Mouse (Mus musculus) liver, embryonic 15.5 days (tissue): ENCODE measurements around the gene Ogfod2. TPM values are rescaled to one million over a fixed set of nuclear protein-coding genes. Genes with fewer than 3 reads are reported as not detected.

Source experiments
- ATAC-seq: fragments of 200-750 bp; cut with Nextera tagmentation; 2 replicates; pipeline ENCODE4 v1.8.0; 2017; ENCODE audit warnings: moderate number of reproducible peaks, mild to moderate bottlenecking, moderate library complexity; ENCODE audit not compliant: insufficient read depth
- H3K27ac ChIP-seq: fragments of 300-500 bp; sonication (generic); replicated peaks from 2 replicates; pipeline ENCODE4 v1.5.1; 2015; ENCODE audit warnings: mild to moderate bottlenecking, inconsistent platforms
- H3K27me3 ChIP-seq: fragments of 300-500 bp; sonication (generic); 2 replicates; pipeline ENCODE4 v1.6.1; 2015; ENCODE audit warnings: mild to moderate bottlenecking, inconsistent platforms
- H3K36me3 ChIP-seq: fragments of 300-500 bp; sonication (generic); replicated peaks from 2 replicates; pipeline ENCODE4 v1.6.1; 2015; ENCODE audit warnings: moderate library complexity, mild to moderate bottlenecking, inconsistent platforms
- H3K4me1 ChIP-seq: fragments of 300-500 bp; sonication (generic); replicated peaks from 2 replicates; pipeline ENCODE4 v1.6.1; 2015; ENCODE audit warnings: inconsistent platforms
- H3K4me2 ChIP-seq: fragments of 300-500 bp; sonication (generic); 2 replicates; pipeline ENCODE4 v1.6.1; 2015; ENCODE audit warnings: moderate library complexity, mild to moderate bottlenecking, inconsistent platforms
- H3K4me3 ChIP-seq: fragments of 300-500 bp; sonication (generic); replicated peaks from 2 replicates; pipeline ENCODE4 v1.5.1; 2015; ENCODE audit warnings: mild to moderate bottlenecking, inconsistent platforms
- H3K9ac ChIP-seq: fragments of 300-500 bp; sonication (generic); 2 replicates; pipeline ENCODE4 v1.6.1; 2015; ENCODE audit warnings: moderate library complexity, mild to moderate bottlenecking, inconsistent platforms
- H3K9me3 ChIP-seq: fragments of 300-500 bp; sonication (generic); replicated peaks from 2 replicates; pipeline ENCODE4 v1.6.1; 2016; ENCODE audit warnings: inconsistent platforms
- WGBS: fragments of 180-500 bp; shearing (Covaris S2); methylation state at CpG from one replicate; pipeline ENCODE4 v1.1.7; 2015; ENCODE audit warnings: mixed read lengths; ENCODE audit not compliant: insufficient replicate concordance; 5-methylcytosine and 5-hydroxymethylcytosine counted together
- polyA plus RNA-seq: library from polyadenylated mRNA; unstranded; fragments of >200 nt; fragmentation: Nextera tagmentation; extraction: Ambion mirVana; gene quantifications from 2 replicates; pipeline ENCODE4 v1.2.1, GENCODE M21; 2015

Gene Ogfod2
- polyA plus RNA-seq, 1 experiment from 2014 or later, result 14.2 TPM

GRCm38 (mm10) chr5:124115531-124115930 is 3.4 kb downstream of the Ogfod2 start:
- peak overlapping the region; percentile 96 for H3K4me3 ChIP-seq
- H3K4me1 ChIP-seq, result peaks cover 75% of the 10 kb centered on the region
- H3K9me3 ChIP-seq, result no peaks in the 10 kb centered on the region
- ATAC-seq, result no peak
- peak overlapping the region; percentile 82 for H3K4me2 ChIP-seq
- H3K27ac ChIP-seq, result peak overlapping the region; percentile 83
- H3K27me3 ChIP-seq, result no peaks in the 10 kb centered on the region
- WGBS, result 22% methylated on average over 7 of the region's 7 CpGs
- peak overlapping the region; percentile 94 for H3K9ac ChIP-seq
- H3K36me3 ChIP-seq, result peaks cover 40% of the 10 kb centered on the region

- H3K9ac ChIP-seq, result peak within 1 kb of the TSS; percentile 94
- no peaks in the 10 kb centered on the region for H3K9me3 ChIP-seq
- H3K36me3 ChIP-seq, result peaks cover 47% of the 10 kb centered on the region
- H3K27ac ChIP-seq, result peak within 1 kb of the TSS; percentile 83
- peaks cover 70% of the 10 kb centered on the region for H3K4me1 ChIP-seq
- WGBS, result 1% methylated on average over 64 of the region's 64 CpGs
- peak within 1 kb of the TSS; percentile 82 for H3K4me2 ChIP-seq
- H3K27me3 ChIP-seq, result no peaks in the 10 kb centered on the region
- ATAC-seq, result no peak
- peak within 1 kb of the TSS; percentile 96 for H3K4me3 ChIP-seq
These were observed 4.1 kb downstream of the Ogfod2 start, which contains the start of gene Arl6ip4 for GRCm38 (mm10) chr5:124115990-124116845. TSS of gene Arl6ip4 (plus strand) at chr5:124116089.

DNA sequence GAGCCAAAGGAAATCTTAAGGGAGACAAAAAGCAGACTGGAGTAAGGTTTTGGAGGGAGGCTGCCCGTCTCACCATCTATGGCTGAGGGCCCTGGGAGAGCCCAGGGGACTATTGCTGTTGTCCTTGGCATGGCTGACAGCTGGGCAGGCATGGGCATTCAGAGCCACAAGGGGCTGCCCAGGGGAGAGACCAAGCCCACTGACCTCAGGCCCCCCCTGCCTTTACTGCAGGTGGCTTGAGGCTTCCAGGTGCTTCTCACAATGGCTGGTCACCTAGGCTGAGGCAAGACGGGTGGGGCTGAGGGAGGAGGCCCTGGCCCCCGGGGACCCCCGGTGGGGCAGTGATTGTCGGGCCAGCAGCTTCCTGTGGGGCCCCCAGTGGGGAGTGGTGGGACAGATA is 7.1 kb downstream of the Ogfod2 start:
- Histone ChIP-seq H3K36me3 (peaks cover 57% of the 10 kb centered on the region), H3K9me3 (no peaks in the 10 kb centered on the region), H3K4me1 (peaks cover 47% of the 10 kb centered on the region), H3K27ac (no peak overlapping the region), H3K4me3 (no peak overlapping the region), H3K4me2 (no peak overlapping the region), H3K27me3 (no peaks in the 10 kb centered on the region), H3K9ac (no peak overlapping the region)
- no peak for ATAC-seq
- 46% methylated on average over 5 of the region's 5 CpGs for WGBS

- no peak overlapping the region for H3K27ac ChIP-seq
- 88% methylated on average over 18 of the region's 18 CpGs for WGBS
- H3K4me1 ChIP-seq, result peaks cover 19% of the 10 kb centered on the region
- no peak for ATAC-seq
- no peaks in the 10 kb centered on the region for H3K9me3 ChIP-seq
- H3K9ac ChIP-seq, result no peak overlapping the region
- H3K27me3 ChIP-seq, result no peaks in the 10 kb centered on the region
- H3K4me3 ChIP-seq, result no peak overlapping the region
- peaks cover 52% of the 10 kb centered on the region for H3K36me3 ChIP-seq
- H3K4me2 ChIP-seq, result no peak overlapping the region
These were observed 10.3 kb downstream of the Ogfod2 start for GRCm38 (mm10) chr5:124122357-124122756.

- ATAC-seq, result no peak
- Histone ChIP-seq H3K27ac (no peak overlapping the region), H3K4me1 (no peaks in the 10 kb centered on the region), H3K36me3 (peaks cover 32% of the 10 kb centered on the region), H3K4me3 (no peak overlapping the region), H3K4me2 (no peak overlapping the region), H3K9me3 (no peaks in the 10 kb centered on the region), H3K27me3 (no peaks in the 10 kb centered on the region), H3K9ac (no peak overlapping the region)
- WGBS, result 76% methylated on average over 11 of the region's 11 CpGs
These were observed 13.0 kb downstream of the Ogfod2 start for GRCm38 (mm10) chr5:124125093-124125492.

DNA sequence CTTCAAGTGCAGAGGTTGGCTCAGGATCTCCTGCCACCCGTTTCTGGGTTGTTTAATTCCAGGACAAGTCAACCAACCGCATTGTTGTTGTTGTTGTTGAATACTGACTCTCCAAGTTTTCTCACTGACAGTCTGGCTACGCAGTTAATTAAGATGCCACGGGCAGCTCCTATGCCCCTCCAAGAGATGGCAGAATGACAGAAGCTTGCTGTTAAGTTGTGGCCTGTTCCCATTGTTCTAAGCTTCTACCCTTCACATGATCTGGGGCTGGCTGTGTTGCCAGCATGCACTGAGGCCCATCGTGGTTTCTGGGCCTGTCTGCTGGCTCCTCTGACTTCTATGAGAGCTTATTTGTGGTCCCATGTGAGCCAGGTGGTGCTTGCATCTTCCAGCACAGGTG is 22.2 kb downstream of the Ogfod2 start:
- Histone ChIP-seq H3K27ac (no peak overlapping the region), H3K4me2 (no peak overlapping the region), H3K27me3 (no peaks in the 10 kb centered on the region), H3K9ac (no peak overlapping the region), H3K36me3 (peaks cover 28% of the 10 kb centered on the region), H3K9me3 (no peaks in the 10 kb centered on the region), H3K4me3 (no peak overlapping the region), H3K4me1 (0 out of 2 replicates have a peak, but pooled peaks cover 6% of the 10 kb centered on the region)
- no peak for ATAC-seq
- 76% methylated on average over 5 of the region's 5 CpGs for WGBS

DNA sequence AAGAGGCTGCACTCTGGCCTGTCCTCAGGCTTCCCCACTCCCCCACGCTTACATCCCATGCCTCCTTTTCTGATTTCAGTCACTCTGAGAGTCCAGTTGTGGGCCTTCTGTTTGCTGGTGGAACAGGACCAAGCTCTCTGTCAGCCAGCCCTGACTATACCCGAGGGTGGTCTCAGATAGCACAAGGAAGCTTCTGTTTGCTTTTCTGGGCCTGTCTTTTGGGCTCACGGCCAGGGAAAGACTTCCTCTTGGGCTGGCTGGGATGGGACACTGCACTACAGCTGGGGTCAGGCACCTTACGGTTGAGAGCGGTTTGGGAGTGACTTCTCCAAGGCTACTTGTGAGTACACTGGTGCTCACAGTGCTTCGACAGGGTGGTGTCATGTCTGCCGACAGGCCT is 26.0 kb downstream of the Ogfod2 start:
- Histone ChIP-seq H3K27me3 (no peaks in the 10 kb centered on the region), H3K27ac (no peak overlapping the region), H3K4me2 (no peak overlapping the region), H3K9ac (no peak overlapping the region), H3K36me3 (peaks cover 32% of the 10 kb centered on the region), H3K4me1 (0 out of 2 replicates have a peak, but pooled peaks cover 6% of the 10 kb centered on the region), H3K9me3 (no peaks in the 10 kb centered on the region), H3K4me3 (no peak overlapping the region)
- WGBS, result 68% methylated on average over 7 of the region's 7 CpGs
- ATAC-seq, result no peak

GRCm38 (mm10) chr5:124149028-124149427 is 36.9 kb downstream of the Ogfod2 start:
- WGBS, result 42% methylated on average over 5 of the region's 5 CpGs
- H3K27ac ChIP-seq, result no peak overlapping the region
- no peak for ATAC-seq
- no peaks in the 10 kb centered on the region for H3K4me1 ChIP-seq
- H3K4me3 ChIP-seq, result no peak overlapping the region
- no peak overlapping the region for H3K4me2 ChIP-seq
- no peaks in the 10 kb centered on the region for H3K27me3 ChIP-seq
- H3K9me3 ChIP-seq, result no peaks in the 10 kb centered on the region
- peaks cover 11% of the 10 kb centered on the region; the same call in 1 of the 2 replicates for H3K36me3 ChIP-seq
- H3K9ac ChIP-seq, result no peak overlapping the region

DNA sequence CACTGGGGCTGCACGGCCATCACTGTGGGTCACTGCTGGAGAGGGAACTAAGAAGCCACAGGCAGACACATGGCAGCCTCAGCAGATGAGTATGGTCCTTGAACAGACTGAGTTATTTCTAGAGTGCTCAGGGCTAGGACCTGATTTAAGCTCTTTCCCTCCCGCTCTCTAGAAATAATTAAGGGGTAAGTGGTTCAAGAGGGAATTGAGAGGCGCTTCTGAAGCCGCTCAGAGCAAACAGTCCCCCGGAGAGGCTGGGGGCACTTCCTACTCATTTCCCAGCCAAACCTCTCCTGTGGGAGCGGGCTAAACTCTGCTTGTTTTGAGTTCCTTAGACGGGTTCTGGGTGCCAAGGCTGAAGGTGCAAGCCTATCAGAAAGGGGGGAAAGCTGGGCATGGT is 38.8 kb downstream of the Ogfod2 start:
- peaks cover 7% of the 10 kb centered on the region; the same call in 1 of the 2 replicates for H3K36me3 ChIP-seq
- ATAC-seq, result no peak
- no peak overlapping the region for H3K27ac ChIP-seq
- no peaks in the 10 kb centered on the region for H3K9me3 ChIP-seq
- 78% methylated on average over 7 of the region's 7 CpGs for WGBS
- H3K4me3 ChIP-seq, result no peak overlapping the region
- no peak overlapping the region for H3K9ac ChIP-seq
- H3K27me3 ChIP-seq, result no peaks in the 10 kb centered on the region
- no peak overlapping the region for H3K4me2 ChIP-seq
- H3K4me1 ChIP-seq, result no peaks in the 10 kb centered on the region

- H3K4me2 ChIP-seq, result no peak overlapping the region
- WGBS, result 79% methylated on average over 4 of the region's 4 CpGs
- no peak for ATAC-seq
- no peaks in the 10 kb centered on the region for H3K4me1 ChIP-seq
- H3K27me3 ChIP-seq, result no peaks in the 10 kb centered on the region
- peaks cover 5% of the 10 kb centered on the region; the same call in 1 of the 2 replicates for H3K36me3 ChIP-seq
- H3K4me3 ChIP-seq, result no peak overlapping the region
- no peaks in the 10 kb centered on the region for H3K9me3 ChIP-seq
- no peak overlapping the region for H3K9ac ChIP-seq
- no peak overlapping the region for H3K27ac ChIP-seq
These were observed 40.6 kb downstream of the Ogfod2 start for GRCm38 (mm10) chr5:124152734-124153133.

DNA sequence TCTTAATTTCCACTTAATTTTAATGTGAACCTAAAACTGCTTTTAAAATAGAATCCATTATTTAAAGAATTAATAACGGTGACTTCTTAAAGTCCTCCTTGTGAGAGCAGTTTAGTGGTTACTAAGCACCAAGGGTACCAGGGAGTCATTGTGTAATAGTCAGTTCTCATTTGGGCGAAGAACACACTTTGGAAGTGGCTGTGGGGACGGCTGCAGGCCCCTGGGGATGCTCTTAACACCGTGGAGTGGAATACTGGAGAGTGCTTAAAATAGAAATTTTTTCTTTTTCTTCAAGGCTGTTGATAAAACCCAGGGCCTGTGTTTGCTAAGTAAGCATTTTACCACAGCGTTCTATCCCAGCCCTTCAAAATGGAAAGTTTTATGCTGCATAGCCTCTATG is 43.8 kb downstream of the Ogfod2 start:
- Histone ChIP-seq H3K27me3 (no peaks in the 10 kb centered on the region), H3K4me3 (no peak overlapping the region), H3K27ac (no peak overlapping the region), H3K9me3 (no peaks in the 10 kb centered on the region), H3K36me3 (0 out of 2 replicates have a peak, but pooled peaks cover 3% of the 10 kb centered on the region), H3K4me2 (no peak overlapping the region), H3K9ac (no peak overlapping the region), H3K4me1 (0 out of 2 replicates have a peak, but pooled peaks cover 11% of the 10 kb centered on the region)
- ATAC-seq, result no peak
- WGBS, result 75% methylated on average over 5 of the region's 5 CpGs
